Mouse (Mus musculus) frontal cortex, adult 2 months (tissue): ENCODE measurements around the gene Hoxa5. TPM values are rescaled to one million over a fixed set of nuclear protein-coding genes. Genes with fewer than 3 reads are reported as not detected.

Experiments used
- DNase-seq, 2 experiments: peaks; one replicate each; pipeline ENCODE4 v3.0.0; 2022; ENCODE audit warnings: low spot score in 1 of 2; ENCODE audit errors: extremely low spot score in 1 of 2
- polyA plus RNA-seq: library from polyadenylated mRNA; depleted of rRNA; stranded (reverse); fragments of >200 nt; gene quantifications from 2 replicates; pipeline ENCODE4 v1.2.3, GENCODE M21; 2012; rRNA removed

Gene Hoxa5
- polyA plus RNA-seq = 0.11 TPM in 1 of 2 replicates, not detected in the other

DNA sequence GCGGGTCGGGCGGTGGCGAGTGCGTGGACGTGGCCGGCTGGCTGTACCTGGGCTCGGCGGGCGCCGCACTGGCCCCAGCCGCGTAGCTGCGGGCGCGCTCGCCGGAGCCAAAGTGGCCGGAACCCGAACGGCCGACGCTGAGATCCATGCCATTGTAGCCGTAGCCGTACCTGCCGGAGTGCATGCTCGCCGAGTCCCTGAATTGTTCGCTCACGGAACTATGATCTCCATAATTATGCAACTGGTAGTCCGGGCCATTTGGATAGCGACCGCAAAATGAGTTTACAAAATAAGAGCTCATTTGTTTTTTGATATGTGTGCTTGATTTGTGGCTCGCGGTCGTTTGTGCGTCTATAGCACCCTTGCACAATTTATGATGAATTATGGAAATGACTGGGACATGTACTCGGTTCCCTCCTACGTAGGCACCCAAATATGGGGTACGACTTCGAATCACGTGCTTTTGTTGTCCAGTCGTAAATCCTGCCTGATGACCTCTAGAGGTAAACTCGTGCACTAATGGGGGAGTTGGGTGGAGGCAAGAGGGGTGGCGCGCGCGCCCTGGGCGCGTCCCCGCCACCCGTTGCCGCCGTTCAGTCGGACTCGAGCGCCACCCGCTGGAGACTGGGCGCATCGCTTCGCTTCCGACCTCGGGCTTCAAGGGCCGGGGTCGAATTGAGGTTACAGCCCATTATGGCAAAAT lies at the start of gene Hoxa5:
TSS of gene Hoxa5 (minus strand) at position 538 of the 703 bp plus-strand sequence.
- DNase-seq = no peak

DNA sequence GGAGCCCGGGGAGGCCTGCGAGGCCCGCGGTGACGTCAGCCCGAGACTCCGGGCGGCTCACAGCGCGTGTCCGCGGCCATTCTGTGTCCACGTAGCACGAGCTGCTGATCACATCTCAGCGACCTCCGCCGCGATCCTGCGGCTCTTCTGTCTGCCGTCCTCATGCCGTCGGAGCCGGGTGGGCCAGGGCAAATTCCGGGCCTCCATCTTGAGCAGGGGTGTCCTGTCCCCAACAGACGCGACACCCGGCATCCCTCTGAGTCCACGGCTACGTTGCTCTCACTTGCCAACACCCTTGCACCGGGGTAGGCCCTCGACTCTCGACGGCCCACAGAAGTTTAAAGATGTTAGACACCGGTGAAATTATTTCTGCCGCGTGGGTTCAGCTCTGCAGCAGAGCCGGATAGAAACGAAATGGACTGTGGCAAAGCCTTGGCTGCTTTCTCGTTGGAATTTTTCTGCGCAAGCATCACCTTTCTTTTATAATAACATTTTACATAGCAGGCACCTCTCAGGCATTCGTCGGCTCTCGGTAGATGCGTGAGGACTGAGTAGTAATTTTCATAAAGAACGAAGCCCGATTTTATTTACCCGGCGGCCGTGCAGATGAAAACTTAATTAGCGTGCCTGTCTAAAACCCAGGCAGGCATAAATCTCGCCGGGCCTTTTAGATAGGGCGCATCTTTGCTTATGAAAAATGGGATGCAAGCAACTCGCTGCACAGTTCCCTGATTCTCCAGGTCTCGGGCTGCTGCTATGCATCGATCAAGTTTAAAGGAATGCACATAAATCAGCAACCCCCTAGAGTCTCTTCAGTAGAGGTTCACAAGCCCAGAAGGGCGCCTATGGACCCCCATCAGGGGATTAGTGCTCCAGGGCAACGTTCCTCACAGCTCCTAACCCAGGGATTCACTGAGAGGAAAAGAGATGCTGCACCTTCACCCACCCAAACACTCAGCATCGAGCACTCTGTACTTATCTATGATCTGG lies 49.4 kb upstream of the Hoxa5 start:
- DNase-seq = no peak

DNA sequence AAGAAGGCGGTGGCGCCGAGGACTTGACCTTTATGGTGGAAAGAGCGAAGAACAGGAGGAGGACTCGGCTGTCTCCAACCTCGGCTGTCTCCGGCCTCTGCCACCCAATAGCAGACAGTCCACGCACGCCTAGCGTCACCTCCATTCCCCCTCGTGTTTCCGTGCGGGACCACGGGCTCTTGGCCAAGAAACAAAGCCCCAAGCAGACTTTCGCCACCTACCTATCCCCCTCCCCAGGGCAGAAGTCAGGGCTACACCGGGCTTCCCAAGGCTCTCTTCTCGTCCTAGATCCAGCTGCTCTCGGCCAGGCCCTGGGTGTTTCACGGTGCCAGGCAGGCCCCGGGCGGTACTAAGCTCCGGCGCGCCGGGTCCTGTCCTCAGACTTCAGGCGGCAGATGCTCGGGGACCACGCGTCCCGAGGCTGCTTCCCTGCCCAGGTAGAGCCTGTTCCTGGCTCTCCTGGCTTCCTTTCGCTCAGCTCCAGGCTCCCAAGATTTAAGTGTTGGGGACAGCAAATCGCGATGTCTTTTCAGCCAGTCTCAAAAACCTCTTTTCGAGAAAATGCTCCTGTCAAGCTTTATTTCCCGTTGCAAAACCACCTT lies 48.5 kb upstream of the Hoxa5 start:
- no peak for DNase-seq

DNA sequence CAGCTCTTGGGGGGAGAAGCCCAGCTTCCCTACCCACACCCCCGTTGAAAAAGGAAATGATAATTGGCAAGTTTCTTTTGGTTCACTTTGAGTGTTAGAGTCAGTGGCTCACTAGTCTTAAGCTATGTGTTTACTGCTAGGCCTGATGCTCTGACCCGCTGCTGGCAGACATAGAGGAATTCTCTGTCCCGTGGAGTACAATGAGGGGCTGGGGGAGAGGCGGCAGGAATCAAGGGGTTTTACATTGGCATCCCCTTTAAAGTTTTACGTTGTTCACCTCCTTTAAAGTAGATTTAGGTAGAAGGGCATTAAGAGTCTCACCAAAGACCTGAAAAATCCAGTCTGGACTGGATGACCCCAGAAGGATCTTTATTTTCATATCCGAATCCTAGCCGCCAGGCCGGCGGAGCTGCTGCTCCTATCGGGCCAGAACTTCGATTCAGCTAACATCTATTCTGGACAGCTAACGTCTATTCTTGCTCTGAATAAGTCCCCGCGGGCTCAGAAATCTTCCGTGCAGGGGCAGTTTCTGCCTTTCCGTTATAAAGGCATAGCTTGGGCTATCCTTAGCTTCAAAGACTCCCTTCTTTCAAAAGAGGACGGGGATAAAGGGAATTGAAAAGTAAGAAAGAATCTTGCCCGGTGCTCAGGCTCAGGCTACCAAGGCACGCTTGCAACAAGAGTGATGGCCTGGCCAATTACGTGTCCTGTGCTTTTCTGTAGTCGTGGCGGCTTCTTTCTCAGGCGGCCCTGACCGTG lies 47.8 kb upstream of the Hoxa5 start:
- DNase-seq = no peak

DNA sequence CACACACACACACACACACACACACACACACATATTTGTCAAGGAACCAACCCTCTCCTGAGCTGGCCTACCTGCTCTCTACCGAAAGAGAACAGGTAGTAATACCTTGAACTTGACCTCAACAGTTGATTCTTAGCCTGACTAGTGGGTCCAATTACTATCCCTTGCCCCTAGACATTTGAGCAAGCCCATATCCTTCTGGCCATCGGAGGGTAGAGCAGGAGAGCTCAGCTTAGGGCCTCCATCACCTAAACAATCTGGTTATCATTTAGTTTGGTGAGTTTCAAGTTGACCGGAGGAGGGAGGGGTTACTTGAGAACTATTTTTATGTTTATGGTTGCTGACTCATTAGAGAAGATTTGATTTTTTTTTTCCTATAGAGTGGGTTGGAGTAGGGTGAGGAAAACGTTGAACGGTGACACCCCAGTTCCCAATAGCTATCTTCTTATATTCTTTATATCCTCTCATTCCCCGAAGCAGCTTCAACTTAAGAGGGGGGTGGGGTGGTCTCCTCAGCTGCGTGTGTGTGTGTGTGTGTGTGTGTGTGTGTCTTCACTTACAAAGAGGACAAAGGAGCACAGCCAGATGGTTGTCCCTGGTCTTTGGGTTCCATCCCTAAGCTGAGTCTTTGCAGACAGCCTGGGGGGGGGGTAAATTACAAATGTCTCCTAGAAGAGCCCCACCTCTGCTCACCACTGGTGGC lies 46.9 kb upstream of the Hoxa5 start:
- DNase-seq = no peak

DNA sequence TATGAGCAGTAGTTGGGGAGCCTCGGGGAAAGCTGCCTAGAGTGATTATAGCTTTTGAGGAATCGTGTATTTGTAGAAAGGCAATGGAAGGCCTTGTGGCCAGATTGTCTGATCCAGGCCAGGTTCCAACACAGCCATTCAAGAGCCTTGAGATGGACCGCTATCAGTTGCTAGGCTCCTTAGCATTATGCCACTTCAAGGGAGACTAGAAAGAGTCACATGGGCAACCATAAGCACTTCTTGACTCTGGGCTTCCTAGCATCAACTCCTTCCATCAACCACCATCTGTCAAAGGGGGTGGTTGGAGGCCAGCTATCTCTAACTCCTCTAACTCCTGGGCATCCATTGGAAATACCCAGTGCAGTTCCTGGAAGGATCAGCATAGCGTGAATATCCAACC lies 45.4 kb upstream of the Hoxa5 start:
- no peak for DNase-seq

DNA sequence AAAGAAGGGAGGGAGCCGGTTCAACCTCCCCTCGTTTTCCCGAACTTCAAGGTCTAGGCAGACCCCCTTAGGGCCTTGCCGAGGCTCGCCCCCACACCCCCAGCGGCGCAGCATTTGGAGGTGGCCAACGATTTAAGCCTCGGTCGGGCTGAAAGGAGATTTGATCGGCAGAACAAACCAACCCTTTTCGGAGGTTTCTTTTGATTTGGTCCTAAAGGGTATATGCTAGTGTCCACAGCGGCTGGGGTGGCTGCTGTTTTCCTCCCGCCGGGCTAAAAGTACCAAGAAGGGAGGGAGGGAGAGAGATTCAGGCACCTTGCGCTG lies 45.0 kb upstream of the Hoxa5 start:
- DNase-seq = no peak

DNA sequence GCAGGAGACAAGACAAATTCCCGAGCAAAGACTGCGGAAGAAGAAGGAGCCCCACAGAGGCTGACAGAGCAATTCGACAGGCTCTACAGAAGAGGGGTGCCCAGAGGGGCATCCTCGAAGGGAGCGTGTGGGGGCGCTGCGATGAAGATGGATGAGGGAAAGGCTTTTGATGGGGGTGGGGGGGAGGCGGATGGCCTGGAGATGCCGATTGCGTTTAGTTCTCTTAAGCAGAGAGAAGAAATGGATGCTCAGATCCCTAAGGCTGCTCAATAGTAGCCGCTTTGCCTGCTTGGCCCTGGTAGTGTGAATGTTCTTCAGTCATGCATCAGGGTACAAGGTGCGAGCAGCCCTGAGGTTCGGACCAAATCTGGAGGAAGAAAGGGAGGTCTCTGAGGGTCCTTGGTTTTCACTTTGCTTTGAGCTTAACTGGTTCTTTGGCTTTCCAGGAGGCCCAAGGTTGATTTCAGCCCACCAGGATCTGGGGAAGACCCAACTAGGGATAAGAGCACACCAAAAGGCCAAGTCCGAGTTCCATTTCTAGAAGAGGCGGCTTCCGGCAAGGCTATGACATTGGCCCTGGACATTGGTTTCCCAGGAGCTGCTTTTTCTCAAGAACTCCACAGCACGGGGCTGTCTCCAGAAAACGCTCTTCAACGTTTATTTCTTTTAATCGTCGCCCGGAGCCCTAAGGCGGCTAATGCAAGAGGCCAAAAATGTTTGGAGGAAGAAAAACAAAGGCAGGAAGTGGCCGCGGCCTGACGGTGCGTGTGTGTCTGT lies 44.4 kb upstream of the Hoxa5 start:
- DNase-seq = no peak

DNA sequence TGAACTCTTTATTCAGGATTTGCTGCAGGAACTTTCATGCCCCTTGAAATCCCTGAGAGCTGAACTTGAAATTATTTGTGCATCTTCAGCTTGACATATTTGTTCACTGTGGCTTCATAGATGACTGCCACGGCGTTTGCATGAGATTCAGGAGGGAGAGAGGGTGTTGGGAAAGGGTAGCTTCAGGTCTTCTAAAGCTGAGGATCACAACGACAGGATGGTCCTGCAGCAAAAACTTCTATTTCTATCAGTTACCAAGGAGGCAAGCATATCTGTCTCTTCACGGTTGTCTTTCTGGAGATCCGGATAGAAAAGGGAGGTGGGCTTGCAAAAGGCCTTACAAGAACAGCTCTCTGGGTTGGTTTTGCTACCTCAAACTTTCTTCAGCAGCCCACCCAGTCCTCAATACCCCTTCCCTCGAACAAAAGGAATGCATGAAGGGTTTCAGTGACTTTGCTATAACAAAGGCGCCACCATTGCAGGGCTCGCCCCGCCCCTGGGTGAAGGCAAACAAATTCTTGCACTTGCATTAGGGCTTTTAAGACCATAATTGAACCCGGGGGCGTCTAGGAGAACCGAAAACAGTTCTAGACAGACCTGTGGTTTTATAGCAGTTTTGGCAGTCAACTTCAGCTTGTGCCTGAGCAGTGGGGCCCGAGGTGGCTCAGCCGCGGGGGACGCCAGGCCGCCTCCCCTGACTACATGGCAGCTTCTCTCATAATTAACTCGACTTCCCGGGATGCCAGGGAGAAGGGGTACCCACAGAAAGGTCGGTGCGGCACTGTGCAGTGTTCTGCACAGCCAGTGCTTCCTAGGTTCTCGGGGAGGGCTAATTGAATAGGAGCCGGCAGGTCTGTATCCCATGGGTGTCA lies 43.6 kb upstream of the Hoxa5 start:
- no peak for DNase-seq

DNA sequence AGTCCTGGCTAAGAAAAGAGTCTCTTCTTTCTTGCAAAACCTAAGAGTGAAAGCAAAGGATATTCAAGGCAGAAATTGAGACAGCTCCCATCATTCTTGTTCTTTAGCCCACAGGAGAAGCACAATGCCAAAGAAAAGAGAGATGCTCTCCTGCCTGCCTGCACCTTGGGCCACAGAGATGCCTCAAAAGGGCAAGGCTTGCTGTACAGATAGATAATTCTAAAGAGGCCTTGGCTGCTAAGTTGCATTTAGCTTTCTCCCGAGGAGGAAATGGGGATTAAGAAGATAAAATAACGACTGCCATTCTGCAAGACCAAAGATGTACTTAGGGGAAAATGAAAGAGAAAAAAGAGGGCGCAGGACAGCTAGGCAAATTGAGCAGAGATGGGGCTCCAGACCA lies 42.5 kb upstream of the Hoxa5 start:
- DNase-seq = no peak

DNA sequence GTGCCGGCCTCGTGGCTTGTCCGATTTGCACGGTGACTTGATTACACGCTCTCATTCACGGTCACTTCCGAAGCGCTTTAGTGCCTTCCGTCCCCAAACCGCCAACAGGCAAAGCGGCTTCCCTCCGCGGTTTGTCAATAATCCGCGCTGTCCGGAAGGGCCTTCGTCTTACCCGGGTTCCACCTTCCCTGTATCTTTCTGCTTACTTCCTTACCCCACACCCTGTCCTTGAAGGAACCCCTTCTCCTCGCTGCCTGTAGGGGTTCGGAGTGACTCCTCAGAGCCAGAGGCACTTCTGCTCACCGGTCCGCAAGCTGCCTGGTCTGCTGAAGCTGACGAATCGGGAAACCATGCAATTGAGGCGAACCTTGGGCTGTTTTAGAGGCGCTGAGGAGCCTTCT lies 42.0 kb upstream of the Hoxa5 start:
- DNase-seq = no peak

DNA sequence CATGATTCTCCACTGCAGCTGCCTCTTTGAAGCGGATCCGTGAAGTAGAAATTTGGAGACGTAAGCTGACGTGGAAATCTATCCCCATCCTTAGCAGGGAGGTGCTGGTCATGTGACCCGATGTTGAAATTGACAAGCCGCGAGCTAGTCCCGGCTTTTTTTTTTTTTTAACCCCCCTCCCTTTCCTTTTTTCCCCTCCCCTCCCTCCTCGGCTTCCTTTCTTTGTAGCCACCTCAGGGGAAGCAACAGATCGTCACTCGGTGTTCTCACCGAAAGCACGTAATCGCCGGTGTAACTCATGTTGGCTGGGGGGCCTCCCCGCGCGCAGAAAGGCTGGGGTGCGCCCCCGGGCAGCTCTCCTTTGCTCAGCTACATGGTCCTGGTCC lies 41.4 kb upstream of the Hoxa5 start, which contains the start of gene Hoxa11:
TSS of gene Hoxa11 (minus strand) at position 54 of the 386 bp plus-strand sequence.
- DNase-seq = no peak

DNA sequence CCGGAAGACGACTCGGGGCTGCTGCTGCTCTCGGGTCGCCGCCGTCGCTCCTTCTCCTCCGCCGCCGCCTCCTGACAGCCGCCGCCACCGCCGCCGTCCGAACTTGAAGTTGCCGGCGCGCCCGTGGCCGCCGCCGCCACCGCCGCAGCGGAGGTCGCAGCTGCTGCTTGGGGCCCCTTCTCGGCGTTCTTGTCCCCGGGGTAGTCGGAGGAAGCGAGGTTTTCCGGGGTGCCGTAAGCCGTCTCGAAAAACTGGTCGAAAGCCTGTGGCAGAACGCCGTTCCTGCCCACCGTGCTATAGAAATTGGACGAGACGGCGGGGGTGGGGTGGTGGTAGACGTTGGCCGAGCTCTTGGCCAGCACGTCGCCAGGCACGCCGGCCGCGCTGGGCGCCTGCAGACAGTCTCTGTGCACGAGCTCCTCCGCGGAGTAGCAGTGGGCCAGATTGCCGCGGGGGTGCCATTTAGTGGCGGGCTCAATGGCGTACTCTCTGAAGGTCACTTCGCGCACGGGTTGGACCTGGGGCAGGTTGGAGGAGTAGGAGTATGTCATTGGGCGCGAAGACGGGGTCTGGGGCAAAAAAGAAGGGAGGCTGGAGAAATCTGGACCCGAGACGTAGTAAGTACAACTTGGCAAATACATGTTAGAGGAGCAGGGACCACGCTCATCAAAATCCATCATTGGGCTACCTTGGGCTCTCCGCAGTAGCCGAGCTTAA lies 40.8 kb upstream of the Hoxa5 start:
- no peak for DNase-seq

DNA sequence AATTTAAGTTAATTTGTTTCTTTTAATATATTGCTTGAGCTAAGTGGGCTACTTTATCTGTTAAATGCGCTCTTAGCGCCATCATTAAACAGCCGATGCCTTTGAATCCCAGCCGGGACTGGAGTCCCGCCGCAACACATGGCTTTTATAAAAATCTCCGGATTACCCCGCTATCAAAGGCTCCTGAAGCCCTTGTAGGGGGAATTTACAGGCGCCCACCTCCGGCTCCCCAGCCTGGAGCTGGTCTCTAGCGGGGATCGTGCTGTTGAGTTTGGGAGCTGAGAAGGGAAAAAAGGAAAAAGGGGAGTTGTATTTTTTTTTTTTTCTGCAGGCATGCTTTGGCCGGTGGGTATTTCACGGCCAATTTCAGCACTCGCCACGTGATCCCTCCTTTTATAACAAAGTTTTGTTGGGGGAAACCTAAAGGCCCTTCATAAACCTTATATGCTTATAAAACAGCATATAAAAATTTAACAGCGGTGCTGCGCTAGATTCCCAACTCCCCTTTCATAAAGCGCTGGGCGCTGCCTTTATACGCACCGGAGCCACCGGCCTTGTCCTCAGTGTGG lies 40.2 kb upstream of the Hoxa5 start:
- no peak for DNase-seq

DNA sequence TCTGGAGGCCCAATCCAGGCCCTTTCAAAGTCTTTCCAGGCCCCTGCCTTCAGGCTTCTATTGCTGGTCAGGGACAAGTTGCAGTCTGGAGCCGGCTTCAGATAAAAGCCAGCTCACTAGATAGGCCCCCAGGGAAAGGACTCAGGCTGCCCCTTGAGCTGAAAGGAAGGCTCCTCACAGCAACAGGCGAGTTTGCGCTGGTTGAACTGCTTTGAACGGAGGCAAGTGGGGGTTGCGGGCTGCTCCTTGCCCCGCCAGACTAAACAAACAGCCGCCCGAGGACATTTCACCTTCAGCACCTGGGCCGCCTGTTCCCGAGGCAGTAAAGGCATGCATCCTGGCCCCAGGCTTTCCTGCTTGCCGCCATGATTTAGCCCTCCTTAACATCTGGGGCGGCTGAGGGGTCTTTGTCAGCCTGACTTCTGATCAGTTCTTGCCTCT lies 39.3 kb upstream of the Hoxa5 start:
- DNase-seq = no peak

DNA sequence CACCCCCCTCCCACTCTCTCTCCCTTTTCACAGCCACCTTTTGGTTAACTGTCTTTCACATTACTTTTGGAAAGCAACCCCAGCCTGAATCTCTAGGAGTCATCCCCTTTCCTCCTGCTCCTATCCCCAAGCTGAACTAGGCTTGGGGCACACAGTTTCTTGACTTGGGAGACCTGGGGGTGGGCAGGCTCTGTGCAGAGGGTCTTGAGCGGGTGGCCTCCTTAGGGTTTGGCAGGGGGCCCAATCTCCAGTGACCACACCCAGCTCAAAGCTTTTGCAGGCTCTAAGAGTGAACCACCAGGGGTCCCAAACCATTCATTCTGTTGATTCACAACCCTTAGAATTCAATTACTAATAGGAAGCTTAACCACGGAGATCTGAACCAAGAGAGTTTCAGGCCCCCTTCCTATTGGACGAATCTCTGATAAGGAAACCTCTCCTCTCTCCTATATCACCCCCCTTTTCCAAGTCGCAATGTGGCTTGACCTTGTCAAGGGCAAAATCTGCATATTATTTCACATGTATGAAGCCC lies 38.5 kb upstream of the Hoxa5 start:
- no peak for DNase-seq

DNA sequence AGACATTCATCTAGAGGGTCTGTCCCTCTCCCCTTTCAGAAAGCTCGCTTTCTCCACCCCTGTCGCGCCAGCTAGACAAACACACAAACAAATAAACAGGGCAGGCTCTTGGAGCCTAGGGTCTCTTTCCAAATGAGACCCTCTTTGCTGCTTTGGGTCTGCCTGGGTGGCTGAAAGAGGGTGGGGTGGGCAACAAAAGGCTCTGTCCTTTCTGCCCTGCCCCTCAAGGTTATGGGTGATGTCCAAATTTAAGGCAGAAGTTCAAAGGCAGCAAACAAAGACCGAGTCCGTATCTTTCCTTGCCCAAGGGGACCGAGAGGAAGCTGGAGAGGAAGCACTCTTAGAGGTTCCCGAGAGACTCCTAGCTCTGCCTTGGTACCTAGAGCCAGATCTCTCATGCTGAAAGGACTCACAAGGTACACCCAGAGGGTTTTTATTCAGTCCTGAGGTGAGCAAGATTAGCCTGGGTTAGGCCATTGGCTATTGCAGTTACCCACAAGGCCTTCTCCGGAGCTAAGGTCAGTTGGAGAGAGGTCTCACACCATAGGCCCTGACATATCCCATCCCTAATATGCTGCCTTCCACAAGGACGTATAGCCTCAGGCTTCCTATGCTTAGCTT lies 36.7 kb upstream of the Hoxa5 start:
- DNase-seq = no peak
